Mouse (Mus musculus) urinary bladder, postnatal 36 days (tissue): ENCODE results near the gene Gm10306.

Source experiments
- DNase-seq, 2 experiments: peaks; one replicate each; pipeline ENCODE4 v3.0.0; 2022; ENCODE audit warnings: low spot score in 2 of 2, mixed read lengths in 1 of 2

Gene Gm10306

GRCm38 (mm10) chr4:94605591-94605990 lies 49.2 kb downstream of the Gm10306 start:
- no peak for DNase-seq
